Mouse (Mus musculus) urinary bladder, postnatal 10 days (tissue): ENCODE results near the gene Fra10ac1.

ENCODE experiments used
- DNase-seq: peaks from one replicate; pipeline ENCODE4 v3.0.0; 2022; ENCODE audit warnings: low spot score

Fra10ac1 gene

GRCm38 (mm10) chr19:38232087-38232486 is 8.1 kb upstream of the Fra10ac1 start:
- DNase-seq = no peak

DNA sequence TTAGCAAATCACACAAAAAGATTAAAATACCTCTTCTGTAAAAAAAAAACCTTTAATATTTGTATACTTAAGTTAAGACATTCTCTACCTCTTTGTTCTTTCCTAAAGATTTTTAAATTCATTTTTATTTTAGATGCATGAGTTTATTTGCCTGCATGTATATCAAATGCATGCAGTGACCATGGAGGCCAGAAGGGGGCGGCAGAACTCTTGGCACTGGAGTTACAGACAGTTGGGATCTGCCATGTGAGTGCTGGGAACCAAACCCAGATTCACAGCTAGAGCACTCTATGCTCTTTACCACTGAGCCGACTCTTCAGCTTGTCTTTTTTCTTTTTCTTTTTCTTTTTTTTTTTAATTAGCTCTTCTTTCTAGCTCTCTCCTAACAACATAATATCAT is 4.7 kb upstream of the Fra10ac1 start:
- DNase-seq = no peak

DNA sequence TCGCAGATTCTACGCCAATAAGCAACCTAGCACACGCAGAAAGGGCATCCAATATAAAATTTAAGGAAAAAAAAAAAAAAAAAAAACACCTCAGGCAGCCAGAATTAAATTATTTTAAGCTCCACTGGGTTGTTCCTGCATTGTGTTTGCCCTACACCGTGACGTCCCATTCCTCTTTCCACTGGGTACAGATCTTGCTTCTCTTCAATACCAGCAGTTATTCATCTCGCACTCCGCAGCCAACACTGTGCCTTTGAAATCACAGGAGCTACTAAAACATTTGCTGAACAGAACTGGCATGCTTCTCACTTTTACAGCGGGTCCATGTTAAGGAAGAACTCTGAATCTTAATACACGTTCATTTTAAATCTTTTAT is 717 bp upstream of the Fra10ac1 start:
- no peak for DNase-seq

GRCm38 (mm10) chr19:38223356-38223904 is 526 bp downstream of the Fra10ac1 start:
- no peak for DNase-seq

GRCm38 (mm10) chr19:38217696-38218095 is 6.3 kb downstream of the Fra10ac1 start:
- DNase-seq = no peak

GRCm38 (mm10) chr19:38206669-38207068 is 17.3 kb downstream of the Fra10ac1 start:
- no peak for DNase-seq

- no peak for DNase-seq
Observed at GRCm38 (mm10) chr19:38198731-38199130, 25.2 kb downstream of the Fra10ac1 start.

DNA sequence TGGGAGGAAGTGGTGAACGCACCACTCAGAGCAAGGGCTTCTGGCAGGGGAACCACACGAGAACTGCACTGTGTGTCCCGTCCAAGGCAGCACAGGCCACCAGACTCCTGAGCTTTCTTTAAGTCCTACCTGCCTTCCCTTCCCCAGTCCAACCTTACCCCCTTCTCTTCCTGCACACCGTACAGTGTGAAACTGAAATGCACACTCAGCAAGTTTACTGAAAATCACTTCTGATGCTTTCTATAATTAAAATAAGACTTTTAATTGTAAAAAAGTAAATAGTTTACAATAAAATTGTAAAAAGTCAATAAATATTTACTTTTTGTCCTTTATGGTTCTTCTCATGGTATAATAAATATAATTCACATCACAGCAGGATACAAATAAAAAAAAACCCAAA is 28.7 kb downstream of the Fra10ac1 start:
- DNase-seq = no peak

DNA sequence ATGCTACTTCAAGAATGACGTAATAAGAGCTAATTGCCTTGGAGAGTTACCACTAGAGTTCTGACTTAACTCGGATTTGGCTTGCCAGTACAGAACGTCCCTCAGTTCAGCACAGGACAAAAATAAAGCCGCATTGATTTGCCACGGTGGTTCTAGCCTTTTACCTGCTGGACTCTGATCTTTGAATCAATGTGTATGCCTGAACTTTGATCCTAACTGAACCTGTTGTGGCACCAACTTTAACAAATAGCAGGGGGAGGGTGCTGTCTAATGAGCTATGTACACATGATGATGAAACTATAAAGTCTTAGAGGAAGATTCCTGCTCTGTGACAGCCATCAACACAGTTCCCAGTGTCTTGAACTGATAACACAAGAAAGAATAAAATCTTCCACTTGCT is 32.5 kb downstream of the Fra10ac1 start:
- DNase-seq = no peak

DNA sequence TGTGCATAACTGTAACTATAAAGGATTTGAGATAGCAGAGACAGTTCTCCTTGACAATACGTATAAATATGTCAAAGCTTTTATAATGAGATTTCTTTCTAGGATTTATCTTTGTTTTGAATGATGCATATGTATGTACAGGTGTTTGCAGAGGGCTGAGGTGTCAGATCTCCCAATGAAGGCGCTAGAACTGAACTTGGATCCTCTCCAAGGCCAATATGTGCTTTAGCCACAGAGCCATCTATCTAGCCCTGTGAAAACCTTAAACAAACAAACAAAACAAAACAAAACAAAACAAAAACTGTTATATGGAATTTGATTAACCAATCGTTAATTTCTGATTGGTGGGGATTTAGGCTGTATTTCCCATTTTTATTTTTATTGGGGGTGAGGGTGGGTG is 33.4 kb downstream of the Fra10ac1 start:
- no peak for DNase-seq

DNA sequence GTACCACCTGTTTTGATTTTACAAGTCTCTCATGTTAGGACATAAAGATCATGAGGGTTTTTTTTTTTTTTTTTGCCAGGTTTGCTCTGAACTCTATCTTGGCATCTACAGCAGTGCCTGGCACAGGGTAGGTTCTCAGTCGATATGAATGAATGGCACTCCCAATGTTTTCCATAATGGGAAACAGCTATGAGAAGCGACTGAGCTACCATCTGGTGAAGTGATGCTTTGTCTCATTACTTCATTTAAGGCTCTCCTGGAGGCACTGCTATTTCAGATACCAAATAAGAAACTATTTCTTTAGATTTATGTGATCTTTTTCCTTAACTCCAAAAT is 36.6 kb downstream of the Fra10ac1 start:
- DNase-seq = no peak

DNA sequence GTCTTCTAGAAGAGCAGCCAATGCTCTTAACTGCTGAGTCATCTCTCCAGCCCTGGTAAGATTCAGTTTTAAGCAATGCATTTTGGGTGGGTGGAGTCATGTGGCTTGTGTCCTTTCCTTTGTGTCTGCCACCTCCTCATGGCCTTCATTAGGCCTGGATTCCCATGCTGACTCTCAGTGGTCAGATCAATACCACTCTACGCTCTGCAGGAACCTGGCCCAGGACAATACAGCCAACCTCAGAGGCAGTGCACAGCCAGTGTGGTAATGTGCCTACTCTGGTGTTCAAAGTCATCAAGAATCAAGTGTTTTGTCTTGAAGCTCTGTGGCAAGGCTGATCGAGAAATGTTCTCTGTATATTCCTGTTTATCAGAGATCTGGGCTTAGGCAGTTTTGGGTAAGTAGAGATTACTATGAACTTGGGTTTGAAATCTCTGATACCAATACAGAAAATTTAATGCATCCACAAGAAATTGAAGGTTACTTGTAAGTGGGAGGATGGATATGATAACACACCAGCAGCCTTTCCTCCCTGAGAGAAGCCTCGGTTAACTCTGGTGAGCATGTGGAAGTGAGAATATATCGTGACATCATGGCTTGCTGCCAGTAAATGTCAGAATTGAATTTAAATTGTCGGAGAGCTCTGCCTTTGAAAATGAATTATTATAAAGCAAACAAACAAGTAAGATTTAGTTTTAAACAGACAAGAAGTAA is 37.2 kb downstream of the Fra10ac1 start:
- no peak for DNase-seq

DNA sequence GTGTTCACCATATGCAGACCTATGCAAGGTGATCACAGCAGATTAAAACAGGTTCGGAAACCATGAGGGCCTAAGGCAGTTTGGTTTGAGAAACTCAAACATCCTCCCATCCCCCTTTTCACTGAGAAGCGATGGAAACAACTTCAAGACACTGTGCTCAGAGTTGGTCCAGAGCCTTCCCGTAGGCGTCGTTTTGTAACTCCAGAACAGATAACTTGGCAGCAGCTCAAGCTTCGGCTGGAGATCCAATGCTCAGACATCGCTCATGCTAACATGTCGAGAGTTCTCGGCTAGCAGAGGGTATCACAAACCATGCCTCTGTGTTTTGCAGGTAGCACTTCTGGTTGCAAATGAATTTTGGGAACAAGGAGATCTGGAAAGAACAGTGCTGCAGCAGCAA is 44.3 kb downstream of the Fra10ac1 start:
- DNase-seq = no peak

- no peak for DNase-seq
Observed at GRCm38 (mm10) chr19:38164633-38165032, 59.3 kb downstream of the Fra10ac1 start.

GRCm38 (mm10) chr19:38161648-38162354 is 62.2 kb downstream of the Fra10ac1 start:
- DNase-seq = no peak

DNA sequence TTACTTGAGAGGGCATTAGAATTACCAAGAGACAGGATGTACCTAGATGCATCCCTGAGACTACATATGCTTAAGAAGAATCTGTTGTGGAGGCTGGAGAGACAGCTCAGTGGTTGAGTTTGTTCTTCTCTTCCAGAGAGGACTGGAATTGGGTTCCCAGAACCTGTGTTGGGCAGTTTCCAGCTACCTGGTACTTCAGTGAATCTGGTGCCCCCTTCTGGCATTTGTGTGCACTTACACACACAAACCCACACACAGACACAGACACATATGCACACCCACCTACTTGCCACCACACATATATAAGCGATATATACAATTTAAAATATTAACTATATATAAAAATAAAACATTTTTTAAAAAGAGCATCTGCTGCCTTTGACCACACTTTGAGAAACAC is 67.7 kb downstream of the Fra10ac1 start:
- no peak for DNase-seq

DNA sequence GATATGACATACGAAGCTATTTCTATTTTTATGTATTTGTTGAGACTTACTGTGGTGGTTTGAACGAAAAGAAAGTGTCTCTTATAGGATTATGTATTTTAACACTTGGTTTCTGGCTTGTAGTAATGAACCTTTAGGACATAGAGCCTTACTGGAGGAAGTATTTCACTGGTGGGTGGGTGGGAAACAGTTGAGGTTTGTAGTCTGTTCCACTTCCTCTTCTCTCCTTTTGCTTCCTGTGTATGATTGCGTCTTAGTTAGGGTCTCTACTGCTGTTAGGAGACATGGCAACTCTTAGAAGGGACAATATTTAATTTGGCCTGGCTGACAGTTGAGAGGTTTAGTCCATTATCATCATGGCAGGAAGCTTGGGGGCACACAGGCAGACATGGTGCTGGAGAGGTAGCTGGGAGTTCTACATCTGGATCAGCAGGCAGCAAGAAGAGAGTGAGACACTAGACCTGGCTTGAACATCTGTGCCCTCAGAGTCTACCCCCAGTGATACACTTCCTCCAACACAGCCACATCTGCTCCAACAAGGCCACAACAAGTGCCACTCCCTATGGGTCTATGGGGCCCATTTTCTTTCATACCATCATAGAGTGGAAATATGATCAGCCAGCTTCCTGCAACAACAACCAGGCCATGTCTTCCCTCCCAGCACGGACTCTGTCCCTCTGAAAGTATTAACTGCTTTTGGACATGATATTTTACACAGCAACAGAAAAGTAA is 80.2 kb downstream of the Fra10ac1 start:
- no peak for DNase-seq
